Mouse (Mus musculus) heart, adult 2 months (tissue): ENCODE measurements around the gene Alas2. TPM values are rescaled to one million over a fixed set of nuclear protein-coding genes. Genes with fewer than 3 reads are reported as not detected.

Source experiments
- DNase-seq, 2 experiments: peaks; one replicate each; pipeline ENCODE4 v3.0.0; 2021
- H3K27ac ChIP-seq: fragments of 200-600 bp; 2 replicates; pipeline ENCODE4 v1.8.1; 2022
- H3K27me3 ChIP-seq: fragments of 200-500 bp; 2 replicates; pipeline ENCODE4 v1.6.1; 2012; ENCODE audit warnings: mild to moderate bottlenecking, low read length, inconsistent platforms, mixed read lengths; ENCODE audit not compliant: control insufficient read depth, insufficient read depth
- H3K36me3 ChIP-seq: fragments of 200-500 bp; 2 replicates; pipeline ENCODE4 v1.6.1; 2012; ENCODE audit warnings: low read length, inconsistent platforms; ENCODE audit not compliant: control insufficient read depth, insufficient read depth
- H3K4me1 ChIP-seq: fragments of 200-500 bp; 2 replicates; pipeline ENCODE4 v1.6.1; 2011; ENCODE audit warnings: low read length; ENCODE audit not compliant: control insufficient read depth, insufficient read depth
- H3K4me3 ChIP-seq: fragments of 200-600 bp; 2 replicates; pipeline ENCODE4 v1.8.1; 2022
- H3K79me2 ChIP-seq: fragments of 200-500 bp; replicated peaks from 2 replicates; pipeline ENCODE4 v1.6.1; 2012; ENCODE audit warnings: mild to moderate bottlenecking, inconsistent platforms, low read length, moderate library complexity, mixed read lengths; ENCODE audit not compliant: control insufficient read depth, insufficient read depth
- H3K9ac ChIP-seq: fragments of 200-500 bp; 2 replicates; pipeline ENCODE4 v1.6.1; 2012; ENCODE audit warnings: low read depth, mild to moderate bottlenecking, control low read depth, inconsistent platforms, low read length, mixed read lengths
- CTCF ChIP-seq: fragments of 200-600 bp; IDR thresholded peaks from 2 replicates; pipeline ENCODE4 v1.8.1; 2022; ENCODE audit warnings: antibody characterized with exemption, mild to moderate bottlenecking, moderate library complexity
- EP300 ChIP-seq: fragments of 200-500 bp; IDR thresholded peaks from 2 replicates; pipeline ENCODE4 v1.6.1; 2011; ENCODE audit warnings: low read depth, low read length, control low read depth; ENCODE audit not compliant: insufficient read depth
- POLR2A ChIP-seq: fragments of 200-500 bp; IDR thresholded peaks from 2 replicates; pipeline ENCODE4 v1.6.1; 2011; ENCODE audit warnings: mild to moderate bottlenecking, low read depth, low read length, control low read depth; ENCODE audit not compliant: insufficient read depth
- WGBS: fragments of 180-500 bp; shearing (Covaris S2); methylation state at CpG from one replicate; pipeline ENCODE4 v1.1.7; 2018; 5-methylcytosine and 5-hydroxymethylcytosine counted together
- intact Hi-C: fragments of 180-260 bp; cut with DNase I; formaldehyde crosslinking; loops from one replicate; pipeline ENCODE4 v1.15.1; 2025
- long read RNA-seq: library from polyadenylated mRNA; stranded (forward); transcript quantifications from one replicate; pipeline ENCODE4 v2.0.0, GENCODE M21; 2021
- polyA plus RNA-seq: library from polyadenylated mRNA; depleted of rRNA; stranded (reverse); fragments of >200 nt; gene quantifications from 2 replicates; pipeline ENCODE4 v1.2.3, GENCODE M21; 2012; rRNA removed
- total RNA-seq, 2 experiments: library from RNA; stranded (reverse); gene quantifications; 2 replicates each; pipeline ENCODE4 v1.2.3; 2021

The Alas2 gene
- 100 to 1,000 TPM in 1 of 2 experiments, 10 to 100 TPM in 1; 66.6 to 536 TPM for total RNA-seq
- polyA plus RNA-seq = 62.2 and 511 TPM in 2 replicates
- long read RNA-seq, transcript Alas2-201 (11 exons, 2,037 nt) = major isoform, 288 of 355 reads
- long read RNA-seq, transcript Alas2-202 (11 exons, 1,892 nt) = minor isoform, 38 of 355 reads
- long read RNA-seq, partial matches to known transcripts = 16 of 355 reads
- long read RNA-seq, other reads (novel, unspliced or antisense) = 12 of 355 reads

- intact Hi-C loops = no loop called here
- no peaks in the 10 kb centered on the region for H3K79me2 ChIP-seq
- TF ChIP-seq CTCF (no peak), EP300 (no peak), POLR2A (no peak)
- no peak within 1 kb of the TSS for H3K27ac ChIP-seq
- H3K36me3 ChIP-seq = no peaks in the 10 kb centered on the region
- no peaks in the 10 kb centered on the region for H3K4me1 ChIP-seq
- WGBS = 65% methylated on average over 5 of the region's 5 CpGs
- no peak within 1 kb of the TSS for H3K4me3 ChIP-seq
- DNase-seq = no peak
- no peaks in the 10 kb centered on the region for H3K27me3 ChIP-seq
- H3K9ac ChIP-seq = no peak within 1 kb of the TSS
Measured at GRCm38 (mm10) chrX:150547239-150547638, at the start of gene Alas2. Gene Alas2 (plus strand): TSS chrX:150547375.

GRCm38 (mm10) chrX:150508696-150509095, 38.5 kb upstream of the Alas2 start:
- no peaks in the 10 kb centered on the region for H3K79me2 ChIP-seq
- H3K36me3 ChIP-seq = no peaks in the 10 kb centered on the region
- H3K9ac ChIP-seq = no peak overlapping the region
- no peaks in the 10 kb centered on the region for H3K27me3 ChIP-seq
- intact Hi-C loops = no loop called here
- no peak overlapping the region for H3K4me3 ChIP-seq
- H3K27ac ChIP-seq = no peak overlapping the region
- 58% methylated on average over 6 of the region's 6 CpGs for WGBS
- TF ChIP-seq POLR2A (no peak), EP300 (no peak), CTCF (no peak)
- H3K4me1 ChIP-seq = no peaks in the 10 kb centered on the region
- DNase-seq = no peak

- no peak for TF ChIP-seq EP300
- TF ChIP-seq POLR2A = no peak
- peak; percentile 91 for TF ChIP-seq CTCF
- H3K27me3 ChIP-seq = no peaks in the 10 kb centered on the region
- WGBS = 41% methylated on average over 4 of the region's 4 CpGs
- no peaks in the 10 kb centered on the region for H3K4me1 ChIP-seq
- H3K4me3 ChIP-seq = no peak overlapping the region
- H3K36me3 ChIP-seq = no peaks in the 10 kb centered on the region
- no peak overlapping the region for H3K27ac ChIP-seq
- DNase-seq = no peak
- intact Hi-C loops = loop anchor here (5.0 to 10.0 kb wide), 4 partner anchors 152 to 1634 kb away; partner anchors contain the start of genes Iqsec2 and Tsr2
- H3K79me2 ChIP-seq = no peaks in the 10 kb centered on the region
- no peak overlapping the region for H3K9ac ChIP-seq
Measured at GRCm38 (mm10) chrX:150510631-150511030, 36.5 kb upstream of the Alas2 start.

GRCm38 (mm10) chrX:150511274-150511673, 35.9 kb upstream of the Alas2 start:
- Histone ChIP-seq H3K9ac (no peak overlapping the region), H3K4me1 (no peaks in the 10 kb centered on the region), H3K79me2 (no peaks in the 10 kb centered on the region), H3K27ac (no peak overlapping the region), H3K36me3 (no peaks in the 10 kb centered on the region), H3K27me3 (no peaks in the 10 kb centered on the region), H3K4me3 (no peak overlapping the region)
- intact Hi-C loops = loop anchor here (5.0 to 10.0 kb wide), 4 partner anchors 151 to 1634 kb away; partner anchors contain the start of genes Iqsec2 and Tsr2
- no peak for DNase-seq
- WGBS = 57% methylated on average over 6 of the region's 6 CpGs
- TF ChIP-seq EP300 (no peak), CTCF (no peak), POLR2A (no peak)

GRCm38 (mm10) chrX:150514127-150514526, 33.0 kb upstream of the Alas2 start:
- TF ChIP-seq POLR2A (no peak), CTCF (no peak), EP300 (no peak)
- DNase-seq = no peak
- no peaks in the 10 kb centered on the region for H3K36me3 ChIP-seq
- no peak overlapping the region for H3K27ac ChIP-seq
- H3K79me2 ChIP-seq = no peaks in the 10 kb centered on the region
- 86% methylated on average over 1 of the region's 1 CpGs for WGBS
- no peaks in the 10 kb centered on the region for H3K4me1 ChIP-seq
- intact Hi-C loops = loop anchor here (5.0 to 10.0 kb wide), 4 partner anchors 148 to 1631 kb away; partner anchors contain the start of genes Iqsec2 and Tsr2
- H3K9ac ChIP-seq = no peak overlapping the region
- H3K27me3 ChIP-seq = no peaks in the 10 kb centered on the region
- no peak overlapping the region for H3K4me3 ChIP-seq

GRCm38 (mm10) chrX:150516015-150516414, 31.2 kb upstream of the Alas2 start:
- TF ChIP-seq CTCF (no peak), POLR2A (no peak), EP300 (no peak)
- no peak for DNase-seq
- Histone ChIP-seq H3K27ac (no peak overlapping the region), H3K9ac (no peak overlapping the region), H3K4me3 (no peak overlapping the region), H3K4me1 (no peaks in the 10 kb centered on the region), H3K27me3 (no peaks in the 10 kb centered on the region), H3K79me2 (no peaks in the 10 kb centered on the region), H3K36me3 (no peaks in the 10 kb centered on the region)
- intact Hi-C loops = loop anchor here (10.0 kb wide), 3 partner anchors 439 to 1629 kb away; partner anchors contain the start of genes Iqsec2 and Tsr2
